Mouse (Mus musculus) layer of hippocampus, adult 18-20 months (tissue): ENCODE measurements around the gene Mpzl3. TPM values are rescaled to one million over a fixed set of nuclear protein-coding genes. Genes with fewer than 3 reads are reported as not detected.

ENCODE experiments used
- total RNA-seq, 2 experiments: library from RNA; stranded (reverse); gene quantifications; 2 replicates each; pipeline ENCODE4 v1.2.3; 2021

The Mpzl3 gene
- total RNA-seq, 2 experiments from 2014 or later = 4.2 to 5.7 TPM

Other genes with a start within 250 kb of the Mpzl3 start
- gene Kmt2a, start 173.9 kb upstream of the Mpzl3 start, total RNA-seq = 10 to 100 TPM; 72.0 to 84.2 TPM
- gene Atp5l, start 134.4 kb upstream of the Mpzl3 start, total RNA-seq = 100 to 1,000 TPM; 334 to 337 TPM
- 10 to 100 TPM; 67.0 to 73.5 TPM for gene Ube4a, start 89.6 kb upstream of the Mpzl3 start, total RNA-seq
- gene Cd3g, start 74.8 kb upstream of the Mpzl3 start, total RNA-seq = not detected
- not detected for gene Cd3d, start 73.4 kb upstream of the Mpzl3 start, total RNA-seq
- not detected for gene Cd3e, start 45.6 kb upstream of the Mpzl3 start, total RNA-seq
- gene Mpzl2, start 15.4 kb upstream of the Mpzl3 start, total RNA-seq = under 1 TPM; 0.43 to 0.67 TPM
- gene Jaml, start 24.0 kb downstream of the Mpzl3 start, total RNA-seq = under 1 TPM; 0.32 to 0.84 TPM
- 100 to 1,000 TPM; 261 to 264 TPM for gene Scn2b, start 62.6 kb downstream of the Mpzl3 start, total RNA-seq
- gene Scn4b, start 83.2 kb downstream of the Mpzl3 start, total RNA-seq = 10 to 100 TPM; 12.9 to 15.5 TPM
- gene BC049352, start 126.8 kb downstream of the Mpzl3 start, total RNA-seq = under 1 TPM; 0.22 to 0.81 TPM
- gene Tmprss4, start 148.9 kb downstream of the Mpzl3 start, total RNA-seq = not detected
- 1 to 10 TPM; 2.4 to 2.8 TPM for gene Il10ra, start 214.0 kb downstream of the Mpzl3 start, total RNA-seq